Mouse (Mus musculus) liver, embryonic 11.5 days (tissue): ENCODE measurements at regions not wholly inside any gene's neighbourhood (a gene's known extent, or its start where the extent isn't known, plus 50 kb on each side); places are given as distances from the start of the nearest gene placed in this dataset.

Source experiments
- ATAC-seq: fragments of 200-750 bp; cut with Nextera tagmentation; replicated peaks from 2 replicates; pipeline ENCODE4 v1.8.0; 2017; ENCODE audit warnings: moderate number of reproducible peaks, mild to moderate bottlenecking, moderate TSS enrichment, moderate library complexity; ENCODE audit not compliant: low FRiP score
- DNase-seq: peaks from one replicate; pipeline ENCODE4 v3.0.0-alpha.2; 2017; ENCODE audit warnings: low spot score
- H3K27ac ChIP-seq: fragments of 300-500 bp; sonication (generic); 2 replicates; pipeline ENCODE4 v1.5.1; 2014; ENCODE audit warnings: mild to moderate bottlenecking, low read depth, low read length, control low read depth
- H3K27me3 ChIP-seq: fragments of 300-500 bp; sonication (generic); replicated peaks from 2 replicates; pipeline ENCODE4 v1.6.1; 2014; ENCODE audit warnings: low read length, mixed read lengths; ENCODE audit not compliant: control insufficient read depth, insufficient read depth
- H3K36me3 ChIP-seq: fragments of 300-500 bp; sonication (generic); 2 replicates; pipeline ENCODE4 v1.6.1; 2014; ENCODE audit warnings: mild to moderate bottlenecking, low read length, moderate library complexity, mixed read lengths; ENCODE audit not compliant: control insufficient read depth, insufficient read depth
- H3K4me1 ChIP-seq: fragments of 300-500 bp; sonication (generic); replicated peaks from 2 replicates; pipeline ENCODE4 v1.6.1; 2014; ENCODE audit warnings: low read length, mixed read lengths; ENCODE audit not compliant: control insufficient read depth, insufficient read depth
- H3K4me2 ChIP-seq: fragments of 300-500 bp; sonication (generic); 2 replicates; pipeline ENCODE4 v1.6.1; 2014; ENCODE audit warnings: mild to moderate bottlenecking, control low read depth, moderate library complexity
- H3K4me3 ChIP-seq: fragments of 300-500 bp; sonication (generic); 2 replicates; pipeline ENCODE4 v1.5.1; 2014; ENCODE audit warnings: low read depth, low read length, control low read depth
- H3K9ac ChIP-seq: fragments of 300-500 bp; sonication (generic); 2 replicates; pipeline ENCODE4 v1.6.1; 2014; ENCODE audit warnings: low read depth, low read length, control low read depth
- H3K9me3 ChIP-seq: fragments of 300-500 bp; sonication (generic); 2 replicates; pipeline ENCODE4 v1.6.1; 2016; ENCODE audit warnings: low read length, inconsistent platforms, mixed read lengths; ENCODE audit not compliant: control insufficient read depth
- WGBS: fragments of 180-500 bp; shearing (Covaris S2); extraction: QIAGEN DNeasy Blood & Tissue Kit; methylation state at CpG from one replicate; pipeline ENCODE4 v1.1.7; 2014; 5-methylcytosine and 5-hydroxymethylcytosine counted together

- no peak for ATAC-seq
- H3K9me3 ChIP-seq: no peaks in the 10 kb centered on the region
- no peak for DNase-seq
- H3K4me2 ChIP-seq: no peak overlapping the region
- H3K4me3 ChIP-seq: no peak overlapping the region
- no peak overlapping the region for H3K9ac ChIP-seq
- no peaks in the 10 kb centered on the region for H3K36me3 ChIP-seq
- no peak overlapping the region for H3K27ac ChIP-seq
- no peaks in the 10 kb centered on the region for H3K4me1 ChIP-seq
- no peaks in the 10 kb centered on the region for H3K27me3 ChIP-seq
- WGBS: 90% methylated on average over 7 of the region's 7 CpGs
Measured at GRCm38 (mm10) chr10:111798851-111799281, 173.6 kb upstream of the Krr1 start.

DNA sequence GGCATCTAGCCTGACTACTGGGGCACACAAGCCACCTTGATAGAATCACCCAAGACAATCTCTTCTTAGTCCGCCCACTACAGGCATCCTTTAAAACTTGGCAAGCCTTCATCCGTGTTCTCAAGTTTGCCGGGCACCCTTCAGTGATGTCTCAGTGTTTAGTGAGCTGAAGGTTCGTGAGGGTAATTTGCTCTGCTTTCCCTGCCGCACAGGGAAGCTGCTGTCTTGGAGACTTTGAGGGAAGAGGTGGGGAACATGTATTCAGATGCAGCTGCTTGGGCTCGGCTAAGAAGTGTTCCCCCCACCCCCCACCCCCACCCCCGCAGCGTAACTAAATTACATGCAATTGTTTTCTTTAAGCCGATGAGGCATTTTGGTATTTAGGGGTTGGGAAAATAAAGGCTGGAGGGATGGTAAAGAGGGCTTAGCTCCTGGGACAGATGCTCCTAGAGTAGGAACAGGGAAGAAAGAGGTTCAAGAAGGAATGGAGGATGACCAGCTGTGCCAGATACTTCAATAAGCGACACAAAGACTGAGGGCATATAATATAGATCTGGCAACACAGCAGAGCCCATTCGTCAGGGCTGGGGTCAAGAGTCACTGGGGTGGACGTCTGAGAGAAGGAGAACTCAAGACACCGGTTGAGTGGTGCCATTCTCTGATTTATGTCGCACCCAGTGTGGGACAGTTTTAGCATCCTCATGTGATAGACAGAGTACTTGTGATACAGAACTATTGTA, 172.4 kb upstream of the Krr1 start:
- H3K36me3 ChIP-seq: no peaks in the 10 kb centered on the region
- no peak overlapping the region for H3K4me3 ChIP-seq
- no peaks in the 10 kb centered on the region for H3K4me1 ChIP-seq
- 67% methylated on average over 14 of the region's 14 CpGs for WGBS
- H3K4me2 ChIP-seq: no peak overlapping the region
- no peak for ATAC-seq
- DNase-seq: no peak
- H3K27me3 ChIP-seq: no peaks in the 10 kb centered on the region
- H3K27ac ChIP-seq: no peak overlapping the region
- no peaks in the 10 kb centered on the region for H3K9me3 ChIP-seq
- no peak overlapping the region for H3K9ac ChIP-seq

GRCm38 (mm10) chr10:111800590-111800935, 171.9 kb upstream of the Krr1 start:
- H3K36me3 ChIP-seq: no peaks in the 10 kb centered on the region
- no peak overlapping the region for H3K4me3 ChIP-seq
- DNase-seq (no peak), ATAC-seq (no peak)
- H3K27ac ChIP-seq: no peak overlapping the region
- H3K27me3 ChIP-seq: no peaks in the 10 kb centered on the region
- H3K4me2 ChIP-seq: no peak overlapping the region
- H3K9me3 ChIP-seq: no peaks in the 10 kb centered on the region
- WGBS: 89% methylated on average over 3 of the region's 3 CpGs
- no peaks in the 10 kb centered on the region for H3K4me1 ChIP-seq
- H3K9ac ChIP-seq: no peak overlapping the region

- peaks cover under 1% of the 10 kb centered on the region; the same call in 1 of the 2 replicates for H3K4me1 ChIP-seq
- no peak overlapping the region for H3K27ac ChIP-seq
- ATAC-seq: no peak
- no peak for DNase-seq
- H3K36me3 ChIP-seq: no peaks in the 10 kb centered on the region
- H3K27me3 ChIP-seq: no peaks in the 10 kb centered on the region
- H3K9ac ChIP-seq: no peak overlapping the region
- WGBS: 67% methylated on average over 12 of the region's 12 CpGs
- no peaks in the 10 kb centered on the region for H3K9me3 ChIP-seq
- H3K4me3 ChIP-seq: no peak overlapping the region
- no peak overlapping the region for H3K4me2 ChIP-seq
Measured at GRCm38 (mm10) chr10:111801021-111801793, 171.3 kb upstream of the Krr1 start.

- H3K4me1 ChIP-seq: peaks cover 7% of the 10 kb centered on the region
Measured at GRCm38 (mm10) chr10:111801794-111802359, 170.6 kb upstream of the Krr1 start.

GRCm38 (mm10) chr10:111806333-111806732, 166.1 kb upstream of the Krr1 start:
- Histone ChIP-seq H3K4me1 (peaks cover 7% of the 10 kb centered on the region), H3K9ac (no peak overlapping the region), H3K4me2 (no peak overlapping the region), H3K4me3 (no peak overlapping the region), H3K27ac (no peak overlapping the region), H3K9me3 (no peaks in the 10 kb centered on the region), H3K27me3 (no peaks in the 10 kb centered on the region), H3K36me3 (no peaks in the 10 kb centered on the region)
- WGBS: 68% methylated on average over 3 of the region's 3 CpGs
- DNase-seq (no peak), ATAC-seq (no peak; the same call in 1 of the 2 replicates)

More at GRCm38 (mm10) chr10:111801794-111802359, 170.6 kb upstream of the Krr1 start:
- H3K36me3 ChIP-seq: no peaks in the 10 kb centered on the region
- no peaks in the 10 kb centered on the region for H3K27me3 ChIP-seq
- H3K4me2 ChIP-seq: no peak overlapping the region
- H3K27ac ChIP-seq: no peak overlapping the region
- H3K9ac ChIP-seq: no peak overlapping the region
- ATAC-seq (no peak), DNase-seq (no peak)
- 66% methylated on average over 12 of the region's 12 CpGs for WGBS
- H3K9me3 ChIP-seq: no peaks in the 10 kb centered on the region
- H3K4me3 ChIP-seq: no peak overlapping the region

DNA sequence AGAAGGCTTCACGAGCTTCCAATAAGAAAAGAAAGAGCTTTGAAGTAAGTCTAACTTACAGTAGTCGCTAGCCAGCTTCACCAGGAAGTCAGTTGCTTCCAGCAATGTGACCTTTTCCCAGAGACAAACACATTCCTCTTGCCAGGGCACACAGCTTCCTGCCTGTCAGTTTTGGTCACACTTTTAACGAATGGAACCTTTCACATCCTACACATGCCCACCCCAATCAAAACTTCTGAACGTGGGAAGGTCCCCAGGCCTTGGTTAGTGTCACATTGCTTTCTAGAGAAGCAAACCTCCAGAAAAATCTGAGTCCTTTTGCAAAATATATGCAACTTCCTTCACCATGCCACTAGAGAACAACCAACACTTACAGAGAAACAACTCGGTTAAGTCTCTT, 165.5 kb upstream of the Krr1 start:
- Histone ChIP-seq H3K9ac (no peak overlapping the region), H3K9me3 (no peaks in the 10 kb centered on the region), H3K4me2 (no peak overlapping the region), H3K4me3 (no peak overlapping the region), H3K27ac (no peak overlapping the region), H3K27me3 (no peaks in the 10 kb centered on the region), H3K36me3 (no peaks in the 10 kb centered on the region), H3K4me1 (peaks cover 7% of the 10 kb centered on the region)
- 35% methylated on average over 5 of the region's 5 CpGs for WGBS
- no peak for ATAC-seq
- DNase-seq: no peak

DNA sequence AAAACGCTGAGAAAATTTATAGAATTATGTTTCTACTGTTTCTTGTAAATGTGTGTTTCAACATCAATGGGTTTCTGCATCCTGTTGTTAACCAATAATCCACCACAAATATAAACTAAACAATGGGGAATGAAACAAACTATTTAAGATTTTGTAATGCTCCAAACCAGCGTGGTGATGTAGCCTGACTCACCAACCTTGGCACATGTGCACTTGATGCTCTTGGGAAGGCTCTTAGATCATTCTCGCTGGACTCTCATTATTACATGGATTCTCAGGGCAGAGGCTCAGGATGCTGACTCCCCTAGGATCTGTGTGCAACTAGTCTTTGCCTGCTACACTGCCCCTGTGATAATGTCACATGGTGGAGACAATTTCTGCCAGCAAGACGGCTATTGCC, 158.7 kb upstream of the Krr1 start:
- H3K9me3 ChIP-seq: no peaks in the 10 kb centered on the region
- WGBS: 85% methylated on average over 4 of the region's 4 CpGs

More for the DNA sequence above, 158.7 kb upstream of the Krr1 start:
- no peak for ATAC-seq
- Histone ChIP-seq H3K9ac (no peak overlapping the region), H3K4me1 (no peaks in the 10 kb centered on the region), H3K36me3 (no peaks in the 10 kb centered on the region), H3K4me3 (no peak overlapping the region), H3K27ac (no peak overlapping the region), H3K27me3 (no peaks in the 10 kb centered on the region), H3K4me2 (no peak overlapping the region)
- no peak for DNase-seq
